23 mouse cellular contexts compared by ENCODE assay signal in the genomic region with DNA sequence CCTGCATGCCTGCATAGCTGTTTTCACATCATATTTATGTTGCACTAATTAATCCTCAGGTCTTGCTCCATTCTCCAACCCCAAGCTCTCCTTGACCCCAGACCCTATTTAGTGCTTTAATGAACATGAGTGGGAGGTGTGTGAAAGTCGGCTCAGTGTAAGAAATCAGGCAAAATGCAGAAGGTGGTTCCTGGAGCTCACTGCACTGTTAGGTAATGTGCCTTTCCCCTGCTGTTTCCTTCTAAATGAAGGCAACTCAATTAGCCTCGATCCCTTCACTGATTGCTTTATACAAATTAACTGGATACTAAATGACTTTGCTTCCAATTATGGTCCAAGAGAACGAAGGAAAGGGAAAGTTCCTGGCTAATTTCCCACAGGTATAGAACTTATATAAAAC.
"Had no signal": no experiment of that assay in that cellular context is flagged by ENCODE, and none has a peak within 500 bp of the region (broad histone marks: within the 10 kb centered on the region; RNA-seq: fewer than 3 reads in every experiment).

No protein-coding gene starts in this region.

- ATAC-seq: forebrain, postnatal 0 days; inflammation-experienced regulatory T-cells, adult 6 months; intestine, embryonic 15.5 days; intestine, postnatal 0 days had no signal

- H3K9ac ChIP-seq: forebrain, postnatal 0 days; heart, embryonic 12.5 days; intestine, embryonic 15.5 days; limb, embryonic 12.5 days; liver, embryonic 13.5 days had no signal

- H3K4me1 ChIP-seq: heart, embryonic 10.5 days; heart, embryonic 12.5 days; hindbrain, embryonic 10.5 days; intestine, embryonic 15.5 days; limb, embryonic 10.5 days; limb, embryonic 12.5 days; liver, embryonic 13.5 days had no signal

- H3K4me3 ChIP-seq: heart, embryonic 10.5 days; heart, embryonic 12.5 days; hindbrain, embryonic 10.5 days; intestine, embryonic 15.5 days; layer of hippocampus, adult 2 months; left cerebral cortex, adult 2 months; limb, embryonic 10.5 days; limb, embryonic 12.5 days; liver, embryonic 13.5 days had no signal

- H3K27ac ChIP-seq: heart, embryonic 10.5 days; hindbrain, embryonic 10.5 days; intestine, embryonic 15.5 days; layer of hippocampus, adult 2 months; left cerebral cortex, adult 2 months; limb, embryonic 10.5 days; limb, embryonic 12.5 days; liver, embryonic 13.5 days had no signal

- H3K4me2 ChIP-seq: heart, embryonic 12.5 days; intestine, embryonic 15.5 days; limb, embryonic 12.5 days; liver, embryonic 11.5 days; liver, embryonic 13.5 days had no signal

- H3K9me3 ChIP-seq: heart, embryonic 10.5 days; intestine, embryonic 15.5 days; limb, embryonic 10.5 days; limb, embryonic 12.5 days; liver, embryonic 13.5 days had no signal

- DNase-seq: forebrain, postnatal 0 days; gastrocnemius, postnatal 25 days; heart, adult 18-20 months; heart, postnatal 10 days; heart, postnatal 4 days; kidney, adult 18-20 months; kidney, adult 8-10 months; kidney, postnatal 10 days; kidney, postnatal 25 days; kidney, postnatal 4 days; liver; liver, embryonic 13.5 days had no signal

- H3K36me3 ChIP-seq: heart, embryonic 10.5 days; heart, embryonic 12.5 days; hindbrain, embryonic 10.5 days; intestine, embryonic 15.5 days; limb, embryonic 10.5 days; limb, embryonic 12.5 days; liver, embryonic 13.5 days had no signal

- H3K27me3 ChIP-seq: heart, embryonic 12.5 days; intestine, embryonic 15.5 days; limb, embryonic 12.5 days; liver, embryonic 13.5 days had no signal
